Mouse (Mus musculus) T-cell, adult 66 days (primary cell): ENCODE data around the gene Gm11559. TPM values are rescaled to one million over a fixed set of nuclear protein-coding genes. Genes with fewer than 3 reads are reported as not detected.

Source experiments
- total RNA-seq, 2 experiments: library from RNA; stranded (reverse); gene quantifications; 3 replicates in 1 of 2; 4 replicates in 1 of 2; pipeline ENCODE4 v1.2.4; 2023

The Gm11559 gene
- not detected for total RNA-seq

DNA sequence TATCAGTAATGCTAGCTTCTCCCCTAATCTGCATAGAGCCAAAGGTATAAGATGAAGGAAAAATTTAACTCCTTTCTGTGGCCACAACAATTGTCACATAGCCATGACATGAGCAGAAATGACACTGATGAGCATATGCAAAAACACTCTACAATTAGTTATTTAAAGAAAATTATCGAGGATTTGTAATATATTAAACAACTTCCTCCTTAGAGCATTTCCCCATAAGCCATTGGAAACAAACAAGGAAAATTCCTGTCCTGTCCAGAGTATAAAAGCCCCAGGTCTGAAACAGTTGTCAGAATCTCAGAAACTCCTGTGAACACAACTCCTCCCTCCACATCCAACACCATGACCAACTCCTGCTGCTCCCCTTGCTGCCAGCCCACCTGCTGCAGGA lies at the start of gene Gm11559:
TSS of gene Gm11559 (plus strand) at position 301 of the 400 bp plus-strand sequence.

DNA sequence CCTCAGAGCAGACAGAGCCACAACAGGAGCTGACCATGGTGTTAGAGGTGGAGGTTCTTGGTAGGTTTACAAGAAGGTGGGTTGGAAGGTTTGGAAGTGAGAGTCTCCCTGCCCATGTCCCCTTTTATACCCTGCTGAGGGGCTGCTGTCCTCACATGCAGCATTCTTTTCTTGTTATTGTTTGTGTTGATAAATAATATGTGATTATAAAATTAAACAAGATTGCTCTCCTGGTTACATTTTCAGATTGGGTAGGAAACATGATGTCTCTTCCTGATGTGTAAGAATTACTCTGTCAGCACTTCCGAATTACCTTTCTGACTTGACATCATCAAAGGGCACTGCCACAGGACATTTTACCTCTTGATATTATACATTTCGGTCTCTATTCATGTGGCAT lies 48.7 kb upstream of the Gm11559 start, which contains the start of gene Gm11564:
TSS of gene Gm11564 (minus strand) at position 101 of the 400 bp plus-strand sequence.

DNA sequence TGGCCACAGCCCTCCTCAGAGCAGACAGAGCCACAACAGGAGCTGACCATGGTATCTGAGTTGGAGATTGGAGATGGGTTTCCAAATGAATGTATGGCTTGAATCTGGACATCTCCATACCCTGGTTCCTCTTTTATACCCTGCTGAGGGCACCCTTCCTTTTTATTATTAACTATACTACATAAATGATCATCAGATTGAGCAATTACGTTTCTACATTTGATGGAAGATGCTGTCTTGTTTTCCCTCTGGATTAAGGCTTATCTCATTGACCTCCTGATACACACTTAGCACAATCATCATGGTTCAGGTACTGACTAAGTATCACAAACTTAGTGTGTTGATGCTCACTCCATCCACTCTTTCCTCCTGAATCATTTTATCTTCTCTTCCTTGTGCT lies 26.3 kb upstream of the Gm11559 start, which contains the start of gene 2300003K06Rik:
TSS of gene 2300003K06Rik (minus strand) at position 101 of the 400 bp plus-strand sequence.

DNA sequence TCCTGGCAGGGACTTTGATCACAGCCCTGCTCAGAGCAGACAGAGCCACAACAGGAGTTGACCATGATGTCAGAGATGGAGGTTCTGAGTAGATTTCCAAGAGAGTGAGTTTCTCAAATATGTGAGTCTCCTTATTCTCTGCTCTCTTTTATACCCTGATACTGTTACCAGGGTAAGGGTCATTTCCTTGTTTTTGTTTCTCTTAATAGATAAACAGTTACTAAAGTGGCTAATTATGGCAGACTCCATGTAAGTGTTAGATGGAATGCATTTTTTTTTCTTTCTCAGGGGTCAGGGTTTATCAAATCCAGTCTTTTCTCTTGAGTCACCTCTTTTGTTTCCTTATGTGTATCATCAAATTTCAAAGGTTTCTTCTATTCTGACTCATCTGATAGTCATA lies 12.8 kb upstream of the Gm11559 start, which contains the start of gene Krtap4-16:
TSS of gene Krtap4-16 (minus strand) at position 101 of the 400 bp plus-strand sequence.

DNA sequence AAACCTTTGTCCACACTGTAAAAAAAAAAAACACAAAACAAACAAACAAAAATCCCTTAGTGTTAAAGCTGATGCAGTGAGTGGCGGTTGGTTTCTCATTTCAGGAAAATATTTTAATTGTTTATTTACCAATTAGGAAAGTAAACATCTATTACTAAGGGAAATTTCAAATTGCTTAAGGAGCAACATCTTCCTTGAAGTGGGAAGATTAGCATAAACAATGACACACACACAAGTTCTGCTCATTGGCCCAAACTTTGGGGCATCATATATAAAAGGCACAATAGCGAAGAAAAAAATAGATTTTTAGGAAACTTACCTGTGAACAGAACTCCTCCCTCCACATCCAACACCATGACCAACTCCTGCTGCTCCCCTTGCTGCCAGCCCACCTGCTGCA lies 6.7 kb upstream of the Gm11559 start, which contains the start of gene Gm11568:
TSS of gene Gm11568 (plus strand) at position 301 of the 400 bp plus-strand sequence.

DNA sequence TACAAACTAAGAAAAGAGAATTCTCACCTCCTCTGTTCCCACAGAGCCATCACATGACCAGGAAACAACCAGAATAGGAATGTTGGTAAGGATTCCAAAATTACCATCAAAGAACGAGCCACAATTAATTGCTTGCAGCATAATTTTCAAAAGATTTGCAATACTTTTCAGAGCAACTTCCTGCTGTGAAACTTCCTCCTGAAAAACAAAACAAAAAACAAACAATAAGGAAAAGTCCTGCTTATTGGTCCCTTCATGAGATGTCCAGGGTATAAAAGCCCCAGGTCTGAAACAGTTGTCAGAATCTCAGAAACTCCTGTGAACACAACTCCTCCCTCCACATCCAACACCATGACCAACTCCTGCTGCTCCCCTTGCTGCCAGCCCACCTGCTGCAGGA lies 8.8 kb downstream of the Gm11559 start, which contains the start of gene Krtap9-1:
TSS of gene Krtap9-1 (plus strand) at position 301 of the 400 bp plus-strand sequence.

DNA sequence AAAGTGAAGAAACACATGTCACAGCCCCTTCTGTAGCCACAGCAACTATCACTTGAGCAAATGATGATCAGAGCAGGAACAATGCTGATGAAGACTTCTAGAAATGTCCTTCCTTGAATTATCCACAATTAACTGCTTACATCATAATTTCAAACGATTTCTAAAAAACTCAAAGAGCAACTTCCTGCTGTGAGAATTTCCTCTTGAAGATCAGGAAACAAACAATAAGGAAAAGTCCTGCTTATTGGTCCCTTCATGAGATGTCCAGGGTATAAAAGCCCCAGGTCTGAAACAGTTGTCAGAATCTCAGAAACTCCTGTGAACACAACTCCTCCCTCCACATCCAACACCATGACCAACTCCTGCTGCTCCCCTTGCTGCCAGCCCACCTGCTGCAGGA lies 14.6 kb downstream of the Gm11559 start, which contains the start of gene Gm11567:
TSS of gene Gm11567 (plus strand) at position 301 of the 400 bp plus-strand sequence.

DNA sequence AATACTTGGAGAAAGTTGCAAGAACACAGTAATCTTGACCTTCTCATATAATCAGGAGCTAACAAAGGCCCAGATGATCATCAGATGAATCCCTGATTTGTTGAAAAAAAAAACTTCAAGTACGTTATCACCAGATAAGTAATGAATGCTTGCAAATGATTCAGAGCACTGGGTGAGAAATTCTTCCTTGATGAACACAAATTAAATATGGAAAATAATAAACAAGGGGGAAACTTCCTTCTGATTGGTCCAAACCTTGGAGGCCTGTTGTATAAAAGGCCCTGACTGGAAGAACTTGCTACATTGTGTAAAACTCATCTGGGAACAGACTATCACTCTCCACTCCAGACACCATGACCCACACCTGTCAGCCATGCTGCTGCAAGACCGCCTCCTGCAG lies 43.3 kb downstream of the Gm11559 start, which contains the start of gene Krtap31-1:
TSS of gene Krtap31-1 (plus strand) at position 301 of the 400 bp plus-strand sequence.

DNA sequence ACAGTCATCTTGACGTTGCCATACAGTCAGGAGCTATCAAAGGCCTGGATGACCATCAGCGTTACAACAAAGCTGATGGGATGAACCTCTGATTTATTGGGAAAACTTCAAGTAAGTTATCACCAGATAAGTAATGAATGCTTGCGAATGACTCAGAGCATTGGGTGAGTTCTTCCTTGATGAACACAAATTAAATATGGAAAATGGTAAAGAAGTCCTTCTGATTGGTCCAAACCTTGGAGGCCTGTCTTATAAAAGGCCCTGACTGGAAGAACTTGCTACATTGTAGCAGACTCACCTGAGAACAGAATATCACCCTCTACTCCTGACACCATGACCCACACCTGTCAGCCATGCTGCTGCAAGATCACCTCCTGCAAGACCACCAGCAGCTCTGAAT lies 50.2 kb downstream of the Gm11559 start, which contains the start of gene Gm11565:
TSS of gene Gm11565 (plus strand) at position 301 of the 400 bp plus-strand sequence.

Other genes with a start within 250 kb of the Gm11559 start
- not detected for gene Krtap2-4, start 249.6 kb upstream of the Gm11559 start, total RNA-seq
- gene Gm11562, start 244.0 kb upstream of the Gm11559 start, total RNA-seq = not detected
- gene Krtap4-1, start 236.2 kb upstream of the Gm11559 start, total RNA-seq = not detected
- gene Krtap4-2, start 229.4 kb upstream of the Gm11559 start, total RNA-seq = not detected
- gene Krtap4-7, start 220.4 kb upstream of the Gm11559 start, total RNA-seq = not detected
- not detected for gene Gm11555, start 214.2 kb upstream of the Gm11559 start, total RNA-seq
- gene Gm11563, start 205.5 kb upstream of the Gm11559 start, total RNA-seq = not detected
- gene Krtap4-6, start 198.5 kb upstream of the Gm11559 start, total RNA-seq = not detected
- gene Gm14190, start 173.7 kb upstream of the Gm11559 start, total RNA-seq = not detected
- not detected for gene Gm14180, start 130.2 kb upstream of the Gm11559 start, total RNA-seq
- gene Gm11595, start 91.6 kb upstream of the Gm11559 start, total RNA-seq = not detected
- gene Krtap4-8, start 83.8 kb upstream of the Gm11559 start, total RNA-seq = not detected
- not detected for gene Krtap4-9, start 79.3 kb upstream of the Gm11559 start, total RNA-seq
- not detected for gene Gm11596, start 71.0 kb upstream of the Gm11559 start, total RNA-seq
- gene Gm11569, start 65.5 kb upstream of the Gm11559 start, total RNA-seq = not detected
- gene Gm11554, start 60.0 kb upstream of the Gm11559 start, total RNA-seq = not detected
- gene Krtap4-13, start 54.6 kb upstream of the Gm11559 start, total RNA-seq = not detected
- not detected for gene Gm11564, start 48.8 kb upstream of the Gm11559 start, total RNA-seq
- not detected for gene 2300003K06Rik, start 26.4 kb upstream of the Gm11559 start, total RNA-seq
- gene Krtap4-16, start 12.9 kb upstream of the Gm11559 start, total RNA-seq = not detected
- gene Gm11568, start 6.6 kb upstream of the Gm11559 start, total RNA-seq = not detected
- not detected for gene Krtap9-1, start 8.9 kb downstream of the Gm11559 start, total RNA-seq
- gene Gm11567, start 14.7 kb downstream of the Gm11559 start, total RNA-seq = not detected
- not detected for gene Krtap31-1, start 43.4 kb downstream of the Gm11559 start, total RNA-seq
- gene Gm11565, start 50.3 kb downstream of the Gm11559 start, total RNA-seq = not detected
- not detected for gene Krtap31-2, start 71.8 kb downstream of the Gm11559 start, total RNA-seq
- not detected for gene Krtap9-5, start 84.0 kb downstream of the Gm11559 start, total RNA-seq
- gene Krtap29-1, start 114.6 kb downstream of the Gm11559 start, total RNA-seq = not detected
- not detected for gene Krtap16-1, start 122.1 kb downstream of the Gm11559 start, total RNA-seq
- gene Krtap17-1, start 129.5 kb downstream of the Gm11559 start, total RNA-seq = not detected
- not detected for gene Krt33a, start 151.7 kb downstream of the Gm11559 start, total RNA-seq
- gene Krt33b, start 165.4 kb downstream of the Gm11559 start, total RNA-seq = not detected
- not detected for gene Krt34, start 177.1 kb downstream of the Gm11559 start, total RNA-seq
- not detected for gene Krt31, start 186.1 kb downstream of the Gm11559 start, total RNA-seq
- gene Krt32, start 223.8 kb downstream of the Gm11559 start, total RNA-seq = not detected
- gene Krt35, start 231.8 kb downstream of the Gm11559 start, total RNA-seq = not detected
- not detected for gene Krt36, start 241.2 kb downstream of the Gm11559 start, total RNA-seq